Mouse (Mus musculus) olfactory bulb, adult 2 months (tissue): ENCODE measurements around the gene Snph.

ENCODE experiments used
- CTCF ChIP-seq: fragments of 200-500 bp; IDR thresholded peaks from 2 replicates; pipeline ENCODE4 v1.5.1; 2012; ENCODE audit warnings: low read depth, mild to moderate bottlenecking, low read length, moderate library complexity; ENCODE audit not compliant: insufficient read depth
- POLR2A ChIP-seq: fragments of 200-500 bp; IDR thresholded peaks from 2 replicates; pipeline ENCODE4 v1.6.1; 2012; ENCODE audit warnings: mild to moderate bottlenecking, low read depth, low read length, moderate library complexity; ENCODE audit not compliant: insufficient read depth

- TF ChIP-seq CTCF (no peak), POLR2A (no peak)
Observed at GRCm38 (mm10) chr2:151580945-151581344, 51.4 kb downstream of the Snph start.
